Mouse (Mus musculus): ENCODE results near the gene Scgn. TPM values are rescaled to one million over a fixed set of nuclear protein-coding genes. Genes with fewer than 3 reads are reported as not detected.

Gene Scgn
- polyA plus RNA-seq, 1 experiment from 2014 or later, result 0.63 TPM

DNA sequence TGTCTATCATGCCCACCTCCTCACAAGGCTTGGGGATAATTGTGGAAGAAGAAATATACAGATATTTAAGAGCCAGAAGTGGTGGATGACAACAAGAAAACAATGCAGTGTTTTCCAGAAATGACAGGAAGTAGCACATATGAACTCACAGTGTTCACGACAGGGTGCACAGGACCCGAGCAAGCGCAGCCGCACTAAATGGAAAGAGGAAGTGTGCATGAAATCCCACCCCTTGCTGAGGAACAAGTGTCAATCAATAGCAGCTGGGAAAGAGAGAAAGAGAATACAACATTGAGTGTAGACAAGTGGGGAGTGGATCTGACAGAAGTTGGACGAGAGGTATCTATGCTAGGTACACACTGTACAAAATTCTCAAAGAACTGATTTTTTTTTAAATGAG is 79.7 kb downstream of the Scgn start:
- Histone ChIP-seq H3K36me3 (no peaks in the 10 kb centered on the region), H3K4me3 (replicated peaks) (no peak overlapping the region), H3K4me1 (no peaks in the 10 kb centered on the region), H3K9me3 (replicated peaks) (no peaks in the 10 kb centered on the region), H3K9ac (no peak overlapping the region), H3K27me3 (no peaks in the 10 kb centered on the region), H3K27ac (replicated peaks) (no peak overlapping the region), H3K4me2 (replicated peaks) (no peak overlapping the region)
- 72% methylated on average over 5 of the region's 5 CpGs for WGBS
- no peak for ATAC-seq (ENCODE audit: insufficient number of reproducible peaks, low FRiP score, low TSS enrichment, low read depth)

DNA sequence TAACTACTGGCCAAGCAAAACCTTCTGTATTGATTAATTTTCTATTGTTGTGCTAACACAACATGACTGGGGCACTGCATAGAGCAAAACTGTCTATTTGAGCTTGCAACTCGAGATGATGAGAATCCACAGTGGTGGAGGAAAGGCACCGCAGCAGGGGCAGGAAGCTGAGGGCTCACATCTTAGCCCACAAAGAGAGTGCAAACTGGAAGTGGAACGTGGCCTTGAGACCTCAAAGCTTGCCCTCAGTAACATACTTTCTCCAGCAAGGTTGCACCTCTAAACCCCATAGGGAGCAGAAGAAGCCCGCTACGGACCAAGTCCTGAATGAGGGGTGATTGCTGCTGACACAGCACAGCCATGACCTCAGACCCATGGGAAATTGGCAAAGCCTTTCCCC is 80.9 kb downstream of the Scgn start:
- ATAC-seq (ENCODE audit: insufficient number of reproducible peaks, low FRiP score, low TSS enrichment, low read depth), result no peak
- Histone ChIP-seq H3K36me3 (no peaks in the 10 kb centered on the region), H3K27ac (replicated peaks) (no peak overlapping the region), H3K4me2 (replicated peaks) (no peak overlapping the region), H3K9me3 (replicated peaks) (no peaks in the 10 kb centered on the region), H3K4me3 (replicated peaks) (no peak overlapping the region), H3K4me1 (no peaks in the 10 kb centered on the region), H3K27me3 (no peaks in the 10 kb centered on the region), H3K9ac (no peak overlapping the region)
- 77% methylated on average over 5 of the region's 5 CpGs for WGBS

DNA sequence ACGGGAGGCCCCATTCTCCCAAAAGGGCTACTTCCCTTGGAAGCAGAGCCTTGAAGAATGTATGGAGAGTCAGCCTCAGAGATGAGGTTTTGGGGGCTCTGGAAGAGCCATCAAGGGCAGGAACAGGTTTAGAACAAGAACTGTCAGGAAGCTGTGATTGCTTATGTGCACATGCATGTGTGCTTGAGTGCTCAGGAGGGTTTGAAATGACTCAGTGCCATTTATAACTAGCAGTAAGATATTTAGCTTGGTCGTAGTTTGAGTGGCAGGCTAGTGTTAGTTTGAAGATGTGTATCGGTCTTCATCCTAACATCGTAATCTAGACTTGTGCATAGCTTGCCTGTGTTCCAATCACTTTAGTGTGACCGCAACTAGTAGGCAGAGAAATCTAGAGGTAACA is 84.1 kb downstream of the Scgn start:
- Histone ChIP-seq H3K27me3 (no peaks in the 10 kb centered on the region), H3K27ac (replicated peaks) (no peak overlapping the region), H3K9me3 (replicated peaks) (no peaks in the 10 kb centered on the region), H3K4me3 (replicated peaks) (no peak overlapping the region), H3K9ac (no peak overlapping the region), H3K4me1 (no peaks in the 10 kb centered on the region), H3K36me3 (no peaks in the 10 kb centered on the region), H3K4me2 (replicated peaks) (no peak overlapping the region)
- no peak for ATAC-seq (ENCODE audit: insufficient number of reproducible peaks, low FRiP score, low TSS enrichment, low read depth)
- WGBS, result 88% methylated on average over 5 of the region's 5 CpGs

Small RNAs within 50 kb of the gene (microRNA-seq; reads per million reads assigned to microRNA genes)
- gene Gm44344 (ENCODE audit: borderline number of aligned reads), result not detected

Other genes starting within 250 kb of the Scgn start
- gene Hist1h3c, start 245.6 kb downstream of the Scgn start, polyA plus RNA-seq (2015; fragmentation: Nextera tagmentation; extraction: Ambion mirVana), result 3.5 and 4.8 TPM in 2 replicates
- gene Hist1h2bb, start 244.5 kb downstream of the Scgn start, polyA plus RNA-seq (2015; fragmentation: Nextera tagmentation; extraction: Ambion mirVana), result 2.0 and 2.1 TPM in 2 replicates
- gene Hist1h2ab, start 240.1 kb downstream of the Scgn start, polyA plus RNA-seq (2015; fragmentation: Nextera tagmentation; extraction: Ambion mirVana), result 23.1 and 38.3 TPM in 2 replicates
- gene Hist1h3b, start 238.9 kb downstream of the Scgn start, polyA plus RNA-seq (2015; fragmentation: Nextera tagmentation; extraction: Ambion mirVana), result 8.4 and 9.7 TPM in 2 replicates
- 2.6 and 3.0 TPM in 2 replicates for gene Hist1h4b, start 234.2 kb downstream of the Scgn start, polyA plus RNA-seq (2015; fragmentation: Nextera tagmentation; extraction: Ambion mirVana)
- gene Hist1h4a, start 230.0 kb downstream of the Scgn start, polyA plus RNA-seq (2015; fragmentation: Nextera tagmentation; extraction: Ambion mirVana), result 0.39 and 0.42 TPM in 2 replicates
- gene Hist1h3a, start 228.8 kb downstream of the Scgn start, polyA plus RNA-seq (2015; fragmentation: Nextera tagmentation; extraction: Ambion mirVana), result 2.3 and 3.5 TPM in 2 replicates
- 1.8 and 1.9 TPM in 2 replicates for gene Hist1h1a, start 227.5 kb downstream of the Scgn start, polyA plus RNA-seq (2015; fragmentation: Nextera tagmentation; extraction: Ambion mirVana)
- gene Trim38, start 221.3 kb downstream of the Scgn start, polyA plus RNA-seq (2015; fragmentation: Nextera tagmentation; extraction: Ambion mirVana), result not detected in 2 replicates
- not detected in 2 replicates for gene Slc17a2, start 184.2 kb downstream of the Scgn start, polyA plus RNA-seq (2015; fragmentation: Nextera tagmentation; extraction: Ambion mirVana)
- not detected in 2 replicates for gene Slc17a3, start 151.8 kb downstream of the Scgn start, polyA plus RNA-seq (2015; fragmentation: Nextera tagmentation; extraction: Ambion mirVana)
- gene Slc17a1, start 123.5 kb downstream of the Scgn start, polyA plus RNA-seq (2015; fragmentation: Nextera tagmentation; extraction: Ambion mirVana), result not detected in 2 replicates
- not detected in 2 replicates for gene Slc17a4, start 76.2 kb downstream of the Scgn start, polyA plus RNA-seq (2015; fragmentation: Nextera tagmentation; extraction: Ambion mirVana)
- gene Hist1h2ba, start 57.1 kb downstream of the Scgn start, polyA plus RNA-seq (2015; fragmentation: Nextera tagmentation; extraction: Ambion mirVana), result not detected in 2 replicates
- gene Hist1h2aa, start 56.8 kb downstream of the Scgn start, polyA plus RNA-seq (2015; fragmentation: Nextera tagmentation; extraction: Ambion mirVana), result not detected in 2 replicates